Mouse (Mus musculus) adrenal gland, postnatal 0 days (tissue): ENCODE results near the gene Pramef17. TPM values are rescaled to one million over a fixed set of nuclear protein-coding genes. Genes with fewer than 3 reads are reported as not detected.

ENCODE experiments used
- polyA plus RNA-seq: library from polyadenylated mRNA; unstranded; fragments of >200 nt; fragmentation: Nextera tagmentation; extraction: Ambion mirVana; gene quantifications from 2 replicates; pipeline ENCODE4 v1.2.1, GENCODE M21; 2015

Pramef17 gene
- not detected in 2 replicates for polyA plus RNA-seq

DNA sequence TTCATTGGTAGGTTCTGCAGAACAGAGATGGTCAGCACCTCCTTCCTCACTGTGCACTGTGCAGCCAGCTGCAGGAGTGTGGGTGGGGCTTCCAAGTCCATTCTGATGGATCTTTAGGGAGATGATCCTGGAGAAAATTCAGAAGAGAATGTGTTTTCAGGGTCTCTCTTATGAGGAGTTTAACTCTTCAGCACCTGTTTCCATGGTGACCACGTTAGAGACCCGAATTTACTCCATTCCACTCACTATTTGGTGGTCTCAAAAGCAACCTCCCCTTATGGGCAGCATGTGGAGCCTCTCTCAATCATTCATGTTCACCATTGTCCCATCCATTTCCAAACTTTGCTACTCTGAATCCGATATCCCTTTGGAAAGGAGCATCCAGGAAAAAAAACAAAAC lies at the start of gene Pramef17:
Pramef17 (minus strand) TSS at position 101 of the 400 bp plus-strand sequence.

DNA sequence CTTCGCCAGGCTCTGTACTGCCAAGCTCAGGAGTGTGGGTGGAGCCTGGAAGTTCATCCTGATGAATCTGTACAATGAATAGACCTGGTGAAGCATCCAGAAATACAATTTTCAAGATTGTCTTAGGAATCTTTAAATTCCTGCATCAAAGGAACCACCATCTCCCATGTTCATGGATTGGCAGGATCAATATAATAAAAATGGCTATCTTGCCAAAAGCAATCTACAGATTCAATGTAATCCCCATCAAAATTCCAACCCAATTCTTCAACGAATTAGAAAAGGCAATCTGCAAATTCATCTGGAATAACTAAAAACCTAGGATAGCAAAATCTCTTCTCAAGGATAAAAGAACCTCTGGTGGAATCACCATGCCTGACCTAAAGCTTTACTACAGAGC lies 27.3 kb downstream of the Pramef17 start, which contains the start of gene Gm13101:
Gm13101 (minus strand) TSS at position 101 of the 400 bp plus-strand sequence.

DNA sequence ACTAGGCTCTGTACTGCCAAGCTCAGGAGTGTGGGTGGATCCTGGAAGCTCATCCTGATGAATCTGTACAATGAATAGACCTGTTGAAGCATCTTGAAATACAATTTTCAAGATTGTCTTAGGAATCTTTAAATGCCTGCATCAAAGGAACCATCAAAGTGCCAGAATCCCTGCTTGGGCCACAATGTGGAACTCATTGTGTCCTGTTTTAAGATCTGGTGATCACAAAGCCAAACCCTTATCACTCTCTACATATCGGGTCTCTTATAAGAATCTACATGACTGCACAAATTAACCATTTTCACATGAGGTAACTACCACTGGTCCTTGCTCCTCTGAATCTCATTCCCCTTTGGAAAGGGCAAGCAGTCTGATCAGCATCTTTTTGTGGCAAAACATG lies 43.3 kb downstream of the Pramef17 start, which contains the start of gene Pramef25:
Pramef25 (minus strand) TSS at position 101 of the 400 bp plus-strand sequence.

Other genes starting within 250 kb of the Pramef17 start
- gene Gm13023, start 205.0 kb downstream of the Pramef17 start, polyA plus RNA-seq: not detected in 2 replicates
- gene Gm13084, start 178.3 kb downstream of the Pramef17 start, polyA plus RNA-seq: not detected in 2 replicates
- gene Gm13103, start 147.9 kb downstream of the Pramef17 start, polyA plus RNA-seq: not detected in 2 replicates
- not detected in 2 replicates for gene Pramef6, start 94.0 kb downstream of the Pramef17 start, polyA plus RNA-seq
- gene Pramef25, start 43.4 kb downstream of the Pramef17 start, polyA plus RNA-seq: not detected in 2 replicates
- gene Gm13101, start 27.4 kb downstream of the Pramef17 start, polyA plus RNA-seq: not detected in 2 replicates
- gene Pramel4, start 64.8 kb upstream of the Pramef17 start, polyA plus RNA-seq: not detected in 2 replicates
- not detected in 2 replicates for gene Gm13102, start 112.1 kb upstream of the Pramef17 start, polyA plus RNA-seq
- not detected in 2 replicates for gene Oog3, start 168.3 kb upstream of the Pramef17 start, polyA plus RNA-seq
- gene Oog2, start 196.3 kb upstream of the Pramef17 start, polyA plus RNA-seq: not detected in 2 replicates
- gene C87977, start 218.9 kb upstream of the Pramef17 start, polyA plus RNA-seq: not detected in 2 replicates